Mouse (Mus musculus): Measurements from ENCODE around the gene Gm49369. TPM values are rescaled to one million over a fixed set of nuclear protein-coding genes. Genes with fewer than 3 reads are reported as not detected.

Gm49369 gene
- total and polyA plus RNA-seq, 3 experiments = 5.2 to 8.4 TPM; not detected in 1

DNA sequence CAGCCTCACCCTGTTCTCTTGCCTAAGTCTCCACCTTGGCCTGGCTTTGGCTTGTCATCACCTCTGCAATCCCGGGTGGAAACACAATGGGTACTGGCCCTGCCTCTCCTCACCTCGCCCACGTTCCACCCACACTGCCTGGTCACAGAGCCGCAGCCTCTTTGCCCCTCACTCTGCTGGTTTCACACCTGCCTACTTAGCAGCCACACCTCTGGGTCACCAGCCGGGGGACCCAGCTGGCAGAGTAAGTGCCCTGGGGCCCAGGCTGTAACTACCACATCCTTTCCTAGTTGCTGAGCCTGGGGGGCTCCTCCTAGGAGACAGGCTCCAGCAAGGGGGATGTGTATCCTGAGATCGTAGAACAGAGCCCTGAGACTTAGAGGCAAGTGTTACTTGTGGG lies 3.3 kb downstream of the Gm49369 start:
- dilution Hi-C loops (cut with MboI; ENCODE audit: extremely low pct_ligation_motif_present, extremely low pct_unique_long_range_greater_than_20kb, low sequenced_read_pairs) = no loop called here
- no peaks in the 10 kb centered on the region for H3K79me2 ChIP-seq (replicated peaks; ENCODE audit: control insufficient read depth, extremely low read depth, insufficient read depth, poor library complexity, severe bottlenecking)
- H3K27ac ChIP-seq (ENCODE audit: insufficient read depth, low read depth) = no peak overlapping the region
- no peak overlapping the region for H3K4me3 ChIP-seq (replicated peaks in 1 of 3; ENCODE audit: low read depth in 2 of 3, low read length in 2 of 3, poor library complexity in 1 of 3)
- H3K27me3 ChIP-seq (replicated peaks) = no peaks in the 10 kb centered on the region
- H3K9ac ChIP-seq (ENCODE audit: insufficient read depth, low read depth) = no peak overlapping the region
- no peak overlapping the region for H3K4me2 ChIP-seq (ENCODE audit: insufficient read depth, low read depth, poor library complexity, severe bottlenecking)
- TF ChIP-seq SMC3 (IDR thresholded peaks at IDR 0.05; ENCODE audit: low read depth, low read length) = no peak
- TF ChIP-seq NELFE (IDR thresholded peaks at IDR 0.05; ENCODE audit: low read depth, low read length) = no peak
- no peak for TF ChIP-seq RAD21 (IDR thresholded peaks at IDR 0.05; ENCODE audit: low read depth, low read length)
- no peak for TF ChIP-seq USF1 (IDR thresholded peaks at IDR 0.05; ENCODE audit: low read depth, low read length)
- TF ChIP-seq CHD1 (IDR thresholded peaks at IDR 0.05; ENCODE audit: low read depth, low read length) = no peak
- TF ChIP-seq NRF1 (IDR thresholded peaks at IDR 0.05; ENCODE audit: low read depth, low read length) = no peak
- no peak for TF ChIP-seq EP300 (IDR thresholded peaks at IDR 0.05; ENCODE audit: low read length)
- no peak for TF ChIP-seq GABPA (IDR thresholded peaks at IDR 0.05; ENCODE audit: insufficient replicate concordance, low read depth, low read length)
- TF ChIP-seq ELF1 (IDR thresholded peaks at IDR 0.05; ENCODE audit: low read depth, low read length) = no peak
- TF ChIP-seq JUN (IDR thresholded peaks at IDR 0.05; ENCODE audit: insufficient read depth, low read depth, low read length) = no peak
- no peak for TF ChIP-seq MEF2A (IDR thresholded peaks at IDR 0.05; ENCODE audit: borderline replicate concordance, low read depth, low read length)
- TF ChIP-seq JUND (conservative IDR thresholded peaks at IDR 0.05; ENCODE audit: low read depth, low read length) = no peak
- TF ChIP-seq MAX (IDR thresholded peaks at IDR 0.05; ENCODE audit: low read length) = no peak
- TF ChIP-seq POLR2AphosphoS2 (IDR thresholded peaks at IDR 0.05; ENCODE audit: low read depth, low read length) = no peak
- peaks cover 77 to 97% of the 10 kb centered on the region in 2 experiments for H3K36me3 ChIP-seq (replicated peaks in 1 of 2; ENCODE audit: control insufficient read depth in 1 of 2, insufficient read depth in 1 of 2, low read length in 1 of 2)
- no peak for DNase-seq (ENCODE audit: extremely low read depth)
- in situ Hi-C loops (cut with MboI; ENCODE audit: low pct_ligation_motif_present, low pct_unique_long_range_greater_than_20kb, low sequenced_read_pairs) = no loop called here
- H3K9me3 ChIP-seq (replicated peaks; ENCODE audit: low read length) = no peaks in the 10 kb centered on the region
- no peaks in the 10 kb centered on the region for H3K4me1 ChIP-seq (ENCODE audit: control insufficient read depth in 1 of 2, insufficient read depth in 2 of 2)

DNA sequence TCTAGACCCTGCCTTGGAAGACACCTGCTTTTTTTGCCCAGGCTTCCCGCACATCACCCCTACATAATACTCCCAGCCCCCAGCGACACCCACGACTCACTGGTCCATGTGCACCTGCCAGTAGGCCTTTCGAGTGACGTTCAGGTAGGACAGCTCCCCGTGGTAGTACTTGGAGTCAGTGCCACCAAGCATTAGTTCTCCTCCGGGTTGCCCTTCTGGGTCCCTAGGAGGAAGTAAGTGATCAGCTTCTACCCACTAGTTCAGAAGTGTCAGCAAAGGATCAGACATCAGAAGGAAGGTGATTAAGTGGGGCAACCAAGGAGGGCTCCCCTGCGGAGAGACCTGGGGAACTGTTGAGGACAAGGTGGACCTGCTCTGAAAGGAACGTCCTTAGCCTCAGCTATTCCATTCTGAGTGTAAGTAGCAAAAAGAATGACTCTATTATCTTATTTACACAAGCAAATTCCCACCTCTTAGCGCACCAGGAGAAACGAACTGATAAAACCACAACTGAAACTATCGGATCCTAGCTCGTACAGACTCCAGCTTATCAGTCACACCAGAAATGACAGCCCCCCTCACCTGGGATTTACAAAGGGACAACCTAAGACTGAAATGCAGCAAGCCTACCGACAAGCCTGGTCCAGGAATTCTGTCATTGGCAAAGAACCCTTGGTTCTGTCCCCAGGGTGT lies 5.1 kb downstream of the Gm49369 start:
- H3K9ac ChIP-seq (ENCODE audit: insufficient read depth, low read depth) = no peak overlapping the region
- in situ Hi-C loops (cut with MboI; ENCODE audit: low pct_ligation_motif_present, low pct_unique_long_range_greater_than_20kb, low sequenced_read_pairs) (no loop called here), dilution Hi-C loops (cut with MboI; ENCODE audit: extremely low pct_ligation_motif_present, extremely low pct_unique_long_range_greater_than_20kb, low sequenced_read_pairs) (no loop called here)
- no peaks in the 10 kb centered on the region for H3K4me1 ChIP-seq (ENCODE audit: control insufficient read depth in 1 of 2, insufficient read depth in 2 of 2)
- DNase-seq (ENCODE audit: extremely low read depth) = no peak
- no peak overlapping the region for H3K4me3 ChIP-seq (replicated peaks in 1 of 3; ENCODE audit: low read depth in 2 of 3, low read length in 2 of 3, poor library complexity in 1 of 3)
- no peaks in the 10 kb centered on the region for H3K79me2 ChIP-seq (replicated peaks; ENCODE audit: control insufficient read depth, extremely low read depth, insufficient read depth, poor library complexity, severe bottlenecking)
- no peaks in the 10 kb centered on the region for H3K27me3 ChIP-seq (replicated peaks)
- TF ChIP-seq ZMIZ1 (IDR thresholded peaks at IDR 0.05; ENCODE audit: low read depth, low read length) (no peak), MXI1 (IDR thresholded peaks at IDR 0.05; ENCODE audit: low read depth, low read length) (no peak), UBTF (IDR thresholded peaks at IDR 0.05; ENCODE audit: low read depth, low read length) (no peak), NRF1 (IDR thresholded peaks at IDR 0.05; ENCODE audit: low read depth, low read length) (no peak), PAX5 (IDR thresholded peaks at IDR 0.05; ENCODE audit: low read length) (no peak), KAT2A (IDR thresholded peaks at IDR 0.05; ENCODE audit: insufficient replicate concordance, low read length) (no peak), TCF12 (IDR thresholded peaks at IDR 0.05; ENCODE audit: low read depth, low read length) (no peak), MAZ (IDR thresholded peaks at IDR 0.05; ENCODE audit: low read depth, low read length) (no peak), JUN (IDR thresholded peaks at IDR 0.05; ENCODE audit: insufficient read depth, low read depth, low read length) (no peak), SMC3 (IDR thresholded peaks at IDR 0.05; ENCODE audit: low read depth, low read length) (no peak), RAD21 (IDR thresholded peaks at IDR 0.05; ENCODE audit: low read depth, low read length) (no peak), MYC (IDR thresholded peaks at IDR 0.05; ENCODE audit: low read depth, low read length) (no peak), SIN3A (IDR thresholded peaks at IDR 0.05; ENCODE audit: low read length) (no peak), POLR2AphosphoS2 (IDR thresholded peaks at IDR 0.05; ENCODE audit: low read depth, low read length) (no peak)
- H3K27ac ChIP-seq (ENCODE audit: insufficient read depth, low read depth) = no peak overlapping the region
- peaks cover 60 to 82% of the 10 kb centered on the region in 2 experiments for H3K36me3 ChIP-seq (replicated peaks in 1 of 2; ENCODE audit: control insufficient read depth in 1 of 2, insufficient read depth in 1 of 2, low read length in 1 of 2)
- H3K4me2 ChIP-seq (ENCODE audit: insufficient read depth, low read depth, poor library complexity, severe bottlenecking) = no peak overlapping the region
- no peaks in the 10 kb centered on the region for H3K9me3 ChIP-seq (replicated peaks; ENCODE audit: low read length)

All from CH12.LX (cell line).